Mouse (Mus musculus) layer of hippocampus, adult 6 months (tissue): ENCODE data around the gene Chchd4. TPM values are rescaled to one million over a fixed set of nuclear protein-coding genes. Genes with fewer than 3 reads are reported as not detected.

Source experiments
- long read RNA-seq, 2 experiments: library from polyadenylated mRNA; unstranded; transcript quantifications; one replicate each; pipeline ENCODE4 v2.0.0; 2019 to 2020
- polyA plus RNA-seq: library from polyadenylated mRNA; unstranded; fragments of <200 nt; fragmentation: Nextera tagmentation; gene quantifications from 2 replicates; pipeline ENCODE4 v1.2.3, GENCODE M21; 2021

Chchd4 gene
- 36.0 and 38.2 TPM in 2 replicates for polyA plus RNA-seq
- long read RNA-seq, experiment 1, transcript Chchd4-201 (3 exons, 3,472 nt) = major isoform, 129 of 138 reads
- long read RNA-seq, experiment 1, partial matches to known transcripts = 0 of 138 reads
- long read RNA-seq, experiment 1, other reads (novel, unspliced or antisense) = 7 of 138 reads
- long read RNA-seq, experiment 2, transcript Chchd4-201 (3 exons, 3,472 nt) = major isoform, 247 of 256 reads
- long read RNA-seq, experiment 2, transcript Chchd4-202 (1 exons, 1,854 nt) = minor isoform, 8 of 256 reads
- long read RNA-seq, experiment 2, partial matches to known transcripts = 0 of 256 reads
- long read RNA-seq, experiment 2, other reads (novel, unspliced or antisense) = 1 of 256 reads

DNA sequence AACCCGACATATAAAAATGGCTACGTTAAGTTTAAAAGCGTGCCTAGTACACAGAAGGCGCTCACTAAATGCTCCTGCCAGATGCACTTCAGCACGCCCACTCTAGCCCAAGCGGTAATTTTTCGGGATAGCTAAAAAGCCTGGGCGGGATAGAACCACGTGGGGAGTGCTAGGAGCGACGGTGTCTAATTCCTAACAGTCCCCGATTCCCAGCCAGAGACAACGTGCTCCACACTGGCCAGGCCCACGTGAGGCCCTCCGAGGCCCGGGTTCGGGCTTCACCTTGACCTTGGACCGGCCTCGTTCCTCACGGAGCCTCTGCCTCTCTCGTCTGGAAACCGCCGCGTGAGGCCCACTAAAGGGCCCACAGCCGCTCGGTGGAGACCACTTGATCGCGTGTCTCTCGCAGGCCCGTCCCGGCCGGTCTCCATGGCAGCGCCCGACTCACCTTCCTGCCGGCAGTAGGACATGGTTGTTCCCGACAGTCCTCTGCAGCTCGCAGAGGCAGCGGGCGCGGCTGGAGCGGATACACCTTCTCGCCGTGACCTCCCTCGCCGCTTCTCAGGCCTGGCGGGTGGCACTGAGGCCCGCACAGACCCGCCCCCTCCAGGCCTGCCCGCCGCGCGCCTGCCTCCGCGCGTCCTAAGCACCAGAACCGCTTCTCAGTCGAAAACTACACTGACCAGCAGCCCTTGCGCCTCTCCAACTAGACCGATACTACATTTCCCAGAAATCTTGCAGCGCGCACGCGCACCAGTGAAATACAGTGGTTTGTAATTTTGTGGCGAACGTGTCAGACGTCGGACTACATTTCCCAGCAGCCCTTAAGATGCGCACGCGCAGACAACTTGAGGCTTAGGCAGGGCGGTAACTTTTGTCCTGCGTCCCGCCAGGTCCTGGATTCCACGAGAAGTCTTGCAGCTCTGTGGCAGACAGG lies at the start of gene Chchd4, which contains the start of gene Tmem43:
Gene Chchd4 (minus strand): TSS at position 679 of the 937 bp plus-strand sequence.
Gene Tmem43 (plus strand): TSS at position 836 of the 937 bp plus-strand sequence.

GRCm38 (mm10) chr6:91515545-91516449 lies 42.5 kb upstream of the Chchd4 start, which contains the start of the genes Xpc and Lsm3:
Gene Xpc, minus strand, starts transcription at chr6:91515888.
Gene Lsm3, plus strand, starts transcription at chr6:91515928.

Other genes starting within 250 kb of the Chchd4 start
- gene Wnt7a, start 62.2 kb downstream of the Chchd4 start, polyA plus RNA-seq = 4.4 and 6.1 TPM in 2 replicates
- 19.9 and 21.0 TPM in 2 replicates for gene Tmem43, start 157 bp upstream of the Chchd4 start, polyA plus RNA-seq
- gene Xpc, start 42.3 kb upstream of the Chchd4 start, polyA plus RNA-seq = 6.2 and 6.9 TPM in 2 replicates
- 82.5 and 86.2 TPM in 2 replicates for gene Lsm3, start 42.4 kb upstream of the Chchd4 start, polyA plus RNA-seq
- gene Slc6a6, start 210.5 kb upstream of the Chchd4 start, polyA plus RNA-seq = 54.6 and 69.9 TPM in 2 replicates